Mouse (Mus musculus) layer of hippocampus, postnatal 10 days (tissue): ENCODE results near the gene Glod5. TPM values are rescaled to one million over a fixed set of nuclear protein-coding genes. Genes with fewer than 3 reads are reported as not detected.

Experiments
- DNase-seq, 2 experiments: peaks; one replicate each; pipeline ENCODE4 v3.0.0; 2021; ENCODE audit warnings: low spot score in 2 of 2
- total RNA-seq, 2 experiments: library from RNA; stranded (reverse); gene quantifications; 2 replicates each; pipeline ENCODE4 v1.2.3; 2021

The Glod5 gene
- total RNA-seq, 2 experiments from 2014 or later = 0.78 to 1.2 TPM

- no peak for DNase-seq
Observed at GRCm38 (mm10) chrX:7968226-7968625, 50.1 kb downstream of the Glod5 start.

GRCm38 (mm10) chrX:7967596-7968201 lies 50.6 kb downstream of the Glod5 start:
- no peak for DNase-seq

- no peak for DNase-seq
Observed at GRCm38 (mm10) chrX:7966161-7966560, 52.1 kb downstream of the Glod5 start.

- DNase-seq = no peak
Observed at GRCm38 (mm10) chrX:7963829-7964626, 54.3 kb downstream of the Glod5 start.

- DNase-seq = no peak
Observed at GRCm38 (mm10) chrX:7958868-7959267, 59.4 kb downstream of the Glod5 start.

Other genes with a start within 250 kb of the Glod5 start
- 10 to 100 TPM; 86.1 to 93.0 TPM for gene Gripap1, start 228.7 kb downstream of the Glod5 start, total RNA-seq
- gene Kcnd1, start 196.2 kb downstream of the Glod5 start, total RNA-seq = 10 to 100 TPM; 11.8 to 12.0 TPM
- 10 to 100 TPM; 67.3 to 67.8 TPM for gene Otud5, start 177.1 kb downstream of the Glod5 start, total RNA-seq
- 10 to 100 TPM; 39.1 to 39.9 TPM for gene Pim2, start 140.2 kb downstream of the Glod5 start, total RNA-seq
- gene Slc35a2, start 134.5 kb downstream of the Glod5 start, total RNA-seq = 10 to 100 TPM; 46.7 to 47.4 TPM
- 10 to 100 TPM; 79.4 to 87.7 TPM for gene Pqbp1, start 119.2 kb downstream of the Glod5 start, total RNA-seq
- 10 to 100 TPM; 31.8 to 33.2 TPM for gene Timm17b, start 119.1 kb downstream of the Glod5 start, total RNA-seq
- not detected for gene Gm10491, start 110.7 kb downstream of the Glod5 start, total RNA-seq
- gene Gm10490, start 109.0 kb downstream of the Glod5 start, total RNA-seq = not detected
- 100 to 1,000 TPM; 307 to 355 TPM for gene Pcsk1n, start 98.7 kb downstream of the Glod5 start, total RNA-seq
- not detected for gene Eras, start 89.9 kb downstream of the Glod5 start, total RNA-seq
- 10 to 100 TPM; 59.2 to 60.6 TPM for gene Hdac6, start 70.6 kb downstream of the Glod5 start, total RNA-seq
- gene Gata1, start 40.4 kb downstream of the Glod5 start, total RNA-seq = not detected
- 10 to 100 TPM; 30.4 to 30.7 TPM for gene Suv39h1, start 56.3 kb upstream of the Glod5 start, total RNA-seq
- gene Was, start 72.0 kb upstream of the Glod5 start, total RNA-seq = 1 to 10 TPM; 1.2 to 1.7 TPM
- gene Wdr13, start 114.4 kb upstream of the Glod5 start, total RNA-seq = 100 to 1,000 TPM; 219 to 231 TPM
- gene Rbm3, start 127.4 kb upstream of the Glod5 start, total RNA-seq = 100 to 1,000 TPM; 248 to 315 TPM
- 10 to 100 TPM; 15.1 to 16.0 TPM for gene Tbc1d25, start 157.7 kb upstream of the Glod5 start, total RNA-seq
- 10 to 100 TPM; 26.8 to 27.7 TPM for gene Ebp, start 175.0 kb upstream of the Glod5 start, total RNA-seq
- gene Porcn, start 188.0 kb upstream of the Glod5 start, total RNA-seq = 10 to 100 TPM; 68.4 to 75.2 TPM
- 10 to 100 TPM; 24.0 to 27.7 TPM for gene Ftsj1, start 233.9 kb upstream of the Glod5 start, total RNA-seq